Mouse (Mus musculus) MN1 (cell line): ENCODE results near the gene Nudt1.
"Not testable (repeated sequence)": the region's sequence is repeated elsewhere in the genome, so short reads cannot be mapped to it uniquely, and the experiment has no call there.

ENCODE experiments used
- DNase-seq: peaks from one replicate; pipeline ENCODE4 v3.0.0-alpha.2; 2016; ENCODE audit warnings: low spot score

Gene Nudt1

DNA sequence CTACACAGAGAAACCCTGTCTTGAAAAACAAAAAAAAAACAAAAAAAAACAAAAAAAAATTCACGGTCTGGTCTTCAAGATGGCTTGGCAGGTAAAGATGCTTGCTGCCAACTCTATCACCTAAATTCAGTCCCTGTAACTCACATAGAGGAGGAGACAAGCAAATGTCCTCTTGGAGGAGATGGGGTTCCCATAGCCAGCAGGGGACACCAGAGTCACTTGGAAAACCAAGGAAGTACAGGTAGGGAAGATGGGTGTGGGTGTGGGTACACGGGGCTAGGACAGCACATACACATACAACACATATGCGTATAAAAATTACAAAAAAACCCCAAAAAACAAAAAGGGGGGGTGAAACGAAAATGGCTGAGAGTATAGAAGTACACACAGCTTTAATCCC is 21.4 kb downstream of the Nudt1 start:
- DNase-seq = no peak

DNA sequence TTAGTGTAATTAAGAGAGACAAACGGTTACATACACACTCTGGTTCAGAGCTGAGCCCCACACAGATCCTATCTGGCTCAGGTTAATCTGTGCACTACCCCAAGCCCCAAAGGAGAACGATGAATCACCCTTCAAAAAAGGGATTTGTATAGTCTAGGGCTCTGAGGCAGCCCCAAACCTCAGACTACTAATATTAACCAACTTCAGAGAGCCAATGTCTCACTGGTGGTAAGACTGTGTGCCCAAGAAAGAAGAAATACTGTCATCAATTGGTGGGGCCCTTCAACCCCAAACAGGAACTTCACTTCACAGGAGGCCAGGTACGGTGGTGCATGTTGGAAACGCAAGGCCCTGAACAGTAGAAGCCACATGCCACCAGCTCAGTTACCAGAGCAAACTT is 23.8 kb downstream of the Nudt1 start:
- no peak for DNase-seq

DNA sequence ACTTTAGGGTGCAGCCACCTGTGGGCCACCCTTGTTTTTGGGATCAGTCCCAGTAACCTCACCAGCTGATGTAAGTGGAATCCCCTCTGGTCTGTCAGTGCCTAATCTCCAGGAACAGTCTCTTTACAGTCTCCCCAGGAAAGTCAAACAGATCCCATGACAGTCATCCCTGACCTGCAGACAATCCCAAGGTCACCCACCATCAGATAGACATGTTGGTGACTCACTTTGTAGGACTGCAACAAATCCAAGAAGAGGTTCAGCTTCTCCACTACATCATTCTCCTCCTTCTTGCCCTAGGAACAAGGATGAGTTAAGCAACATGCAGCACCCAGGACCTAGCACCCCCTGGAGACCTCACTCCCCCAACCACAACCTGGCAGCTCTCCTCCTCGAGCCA is 24.6 kb downstream of the Nudt1 start:
- no peak for DNase-seq

DNA sequence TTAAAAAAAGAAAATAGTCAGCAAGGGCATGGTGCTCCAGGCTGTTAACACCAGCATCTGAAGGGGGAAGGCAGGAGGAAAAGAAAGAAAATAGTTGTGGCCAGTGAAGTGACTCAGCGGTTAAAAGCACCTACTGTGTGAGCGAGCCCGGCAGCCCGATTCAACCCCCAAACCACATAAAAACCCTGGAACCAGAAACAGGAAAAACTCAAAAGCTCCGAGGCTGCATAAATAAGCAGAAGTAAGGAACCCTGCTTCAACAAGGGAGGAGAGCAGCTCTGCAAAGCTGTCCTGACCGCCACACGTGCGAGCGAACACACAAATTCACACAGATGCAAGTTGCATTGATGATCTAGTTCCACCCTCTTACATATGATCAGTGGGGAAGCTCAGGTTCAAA is 28.4 kb downstream of the Nudt1 start:
- DNase-seq = no peak

DNA sequence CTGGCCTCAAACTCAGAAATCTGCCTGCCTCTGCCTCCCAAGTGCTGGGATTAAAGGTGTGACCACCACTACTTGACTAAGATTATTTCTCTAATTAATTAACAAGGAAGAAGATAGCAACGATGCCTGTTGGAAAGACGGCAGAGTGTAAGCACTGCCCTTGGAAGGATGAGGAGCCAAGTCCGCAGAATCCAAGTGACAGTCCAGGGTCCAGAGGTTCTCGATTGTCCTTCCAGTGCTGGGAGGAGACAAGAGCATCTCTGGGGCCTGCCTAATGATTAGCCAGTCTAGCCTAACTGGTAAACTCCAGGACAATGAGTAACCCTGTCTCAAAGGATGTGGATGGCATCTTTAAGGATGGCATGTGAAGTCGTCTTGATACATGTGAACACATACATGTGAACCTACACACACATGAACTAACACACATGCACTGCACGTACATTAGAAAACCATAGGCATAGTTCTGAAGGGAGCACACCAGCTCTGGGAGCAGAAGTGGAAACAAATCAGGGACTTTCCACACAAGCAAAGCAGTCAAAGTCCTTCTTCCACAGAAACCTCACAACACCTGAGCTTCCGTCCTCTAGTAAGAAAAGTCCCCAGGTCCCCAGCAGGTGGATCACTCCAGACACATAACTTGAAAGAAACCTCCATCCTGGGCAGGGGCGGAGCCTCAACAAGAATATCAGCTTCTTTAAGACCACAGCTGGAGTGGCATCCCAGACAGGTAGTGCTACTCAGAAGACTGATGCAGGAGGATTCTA is 29.5 kb downstream of the Nudt1 start:
- no peak for DNase-seq

DNA sequence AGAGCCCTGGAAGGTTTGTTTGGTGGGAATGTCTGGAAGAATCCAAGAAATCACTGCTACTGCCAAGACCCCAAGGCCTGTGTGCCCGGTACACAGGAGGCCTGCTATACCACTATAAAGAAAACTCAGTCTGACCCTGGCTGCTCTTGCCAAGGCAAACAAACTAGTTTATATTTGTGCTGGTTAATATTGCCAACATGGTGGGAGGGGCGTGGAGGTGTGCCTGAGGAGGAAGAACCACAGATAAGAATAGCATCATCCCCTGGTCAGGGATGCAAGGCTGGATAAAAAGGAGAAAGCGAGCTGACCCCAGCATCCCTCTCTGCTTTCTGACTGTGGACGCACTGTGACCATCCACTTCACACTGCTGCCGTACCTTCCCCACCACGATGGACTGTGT is 30.9 kb downstream of the Nudt1 start:
- DNase-seq = no peak

DNA sequence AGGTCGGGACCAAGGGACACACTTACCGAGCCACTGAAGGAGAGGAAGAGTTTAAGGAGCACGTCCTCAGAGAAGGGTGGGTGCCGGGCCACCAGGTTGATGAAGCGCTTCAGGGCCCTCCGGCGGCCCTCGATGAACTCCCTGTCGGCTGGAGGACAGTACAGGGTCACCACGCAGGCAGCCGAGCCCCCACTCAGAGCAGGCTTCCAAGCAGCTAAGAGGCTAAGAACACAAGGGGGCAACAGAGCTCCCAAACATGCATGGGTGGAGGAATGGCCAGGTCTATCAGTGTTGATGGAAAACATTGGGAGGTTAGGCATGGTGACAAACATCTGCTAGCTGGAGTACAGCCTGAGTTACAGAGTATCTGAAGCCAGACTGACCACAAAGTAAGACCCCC is 34.5 kb downstream of the Nudt1 start:
- DNase-seq = no peak

DNA sequence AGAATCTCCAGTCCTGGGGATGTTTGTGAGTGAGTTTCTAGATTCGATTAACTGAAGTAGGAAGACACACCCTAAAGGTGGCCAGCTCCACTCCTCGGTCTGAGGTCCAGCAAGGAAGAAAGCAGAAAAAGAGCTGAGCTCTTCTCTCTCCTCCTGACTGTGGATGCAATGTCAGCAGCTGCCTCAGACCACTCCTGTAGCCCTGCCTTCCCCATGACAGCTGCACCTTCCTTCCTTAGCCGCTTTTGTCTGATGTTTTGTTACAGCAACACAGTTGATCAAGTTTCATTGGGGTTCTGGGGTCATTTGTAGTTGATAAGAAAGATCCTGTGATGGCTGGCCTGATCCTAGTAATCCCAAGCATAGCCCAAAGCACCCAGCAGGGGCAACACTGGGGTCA is 36.0 kb downstream of the Nudt1 start:
- DNase-seq = no peak

DNA sequence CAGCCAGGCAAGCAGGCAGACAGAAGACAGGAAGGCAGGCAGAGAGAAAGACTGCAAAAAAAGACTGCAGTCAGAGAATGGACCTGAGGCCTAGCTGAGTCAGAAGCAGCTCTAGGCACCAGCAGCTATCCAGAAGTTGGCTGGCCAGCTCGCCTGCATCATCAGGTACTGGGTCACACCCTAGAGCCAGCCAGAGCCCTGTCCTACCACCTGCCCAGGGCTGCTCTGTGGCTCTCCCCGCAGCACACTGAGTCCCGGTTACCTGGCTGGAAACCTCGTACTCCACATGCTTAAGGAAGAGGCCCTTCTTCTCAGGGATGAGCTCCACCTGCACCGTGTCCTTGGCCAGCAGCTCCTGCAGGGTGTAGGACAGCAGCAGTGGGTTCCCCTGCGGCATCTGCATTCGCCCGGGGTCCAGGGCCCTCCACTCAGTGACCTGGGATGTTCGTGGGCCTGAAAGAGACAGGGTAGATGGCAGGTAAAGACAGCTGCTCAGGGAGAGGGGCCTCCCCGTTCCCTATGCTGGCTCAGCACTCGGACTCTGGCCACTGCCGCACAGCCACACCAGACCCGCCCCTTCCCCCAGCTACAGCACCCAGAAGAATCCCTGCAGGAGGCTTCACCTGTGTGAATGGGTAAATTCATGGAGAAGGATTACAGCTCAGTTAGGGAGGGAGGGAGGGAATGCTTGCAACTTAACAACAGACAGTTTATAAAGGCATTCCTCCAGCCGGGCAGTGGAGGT is 38.6 kb downstream of the Nudt1 start:
- DNase-seq = no peak

DNA sequence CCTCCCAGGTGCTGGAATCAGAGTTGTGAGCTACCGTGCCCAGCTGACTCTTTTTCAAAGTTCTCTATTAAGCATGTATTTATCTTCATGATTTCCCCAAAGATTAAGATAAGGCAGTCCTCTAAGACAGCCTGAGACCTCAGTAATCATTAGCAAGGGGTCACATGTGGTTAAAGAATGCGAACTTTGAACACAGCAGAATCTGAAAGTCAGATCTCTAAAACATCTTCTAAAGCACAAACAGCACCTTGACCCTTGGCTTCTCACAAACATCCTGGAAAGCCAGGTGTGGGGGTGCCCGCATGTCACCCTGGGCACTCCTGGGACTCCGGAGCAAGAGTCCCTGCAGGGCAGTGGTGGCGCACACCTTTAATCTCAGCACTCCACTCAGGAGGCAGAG is 43.0 kb downstream of the Nudt1 start:
- no peak for DNase-seq

DNA sequence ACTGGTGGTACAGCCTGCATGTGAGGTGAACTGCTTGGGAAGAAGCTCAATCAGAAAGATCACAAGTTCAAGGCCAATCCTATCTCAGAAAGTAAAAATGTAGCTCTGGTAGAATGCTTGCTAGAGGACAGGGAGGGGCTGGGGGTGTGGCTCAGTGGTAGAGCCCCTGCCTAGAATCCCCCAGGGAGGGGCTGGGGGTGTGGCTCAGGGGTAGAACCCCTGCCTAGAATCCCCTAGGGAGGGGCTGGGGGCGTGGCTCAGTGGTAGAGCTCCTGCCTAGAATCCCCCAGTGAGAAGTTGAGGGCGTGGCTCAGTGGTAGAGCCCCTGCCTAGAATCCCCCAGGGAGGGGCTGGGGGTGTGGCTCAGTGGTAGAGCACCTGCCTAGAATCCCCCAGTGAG is 46.7 kb downstream of the Nudt1 start:
- DNase-seq = not testable (repeated sequence)

DNA sequence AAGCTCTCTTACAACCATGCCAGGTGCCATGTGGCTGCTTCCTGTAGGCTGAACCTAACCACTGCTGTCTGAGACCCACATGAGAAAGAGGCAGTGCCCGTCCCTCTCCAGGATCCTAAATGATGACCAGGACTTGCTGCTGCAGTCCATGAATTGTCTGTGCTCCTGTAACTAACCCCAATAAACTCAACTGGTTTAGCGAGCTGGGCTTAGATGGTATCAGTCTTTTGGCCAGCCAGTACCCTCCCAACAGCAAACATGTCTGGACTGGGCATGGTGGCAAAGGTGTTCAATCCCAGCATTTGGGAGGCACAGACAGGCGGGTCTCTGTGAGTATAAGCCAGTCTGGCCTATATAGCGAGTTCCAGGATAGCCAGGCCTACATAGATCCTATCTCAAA is 47.5 kb downstream of the Nudt1 start:
- no peak for DNase-seq

DNA sequence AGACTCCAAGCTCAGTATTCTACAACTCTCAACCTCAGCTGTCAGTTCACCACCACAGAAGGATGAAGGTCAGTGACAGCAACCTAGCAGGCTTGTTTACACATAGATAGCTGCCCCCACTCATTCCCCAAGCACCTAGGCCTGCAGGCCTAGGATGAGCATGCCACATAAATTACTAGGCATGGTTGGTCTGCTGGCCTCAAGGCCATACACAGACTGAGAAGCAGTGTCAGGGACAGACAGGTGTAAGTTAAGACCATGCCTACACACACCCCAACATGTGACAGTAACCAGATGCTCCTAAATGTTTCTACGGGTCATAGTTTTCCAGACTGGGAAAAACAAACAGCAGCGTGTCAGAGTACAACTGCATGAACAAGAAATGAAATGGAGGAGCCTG is 48.0 kb downstream of the Nudt1 start:
- DNase-seq = no peak

DNA sequence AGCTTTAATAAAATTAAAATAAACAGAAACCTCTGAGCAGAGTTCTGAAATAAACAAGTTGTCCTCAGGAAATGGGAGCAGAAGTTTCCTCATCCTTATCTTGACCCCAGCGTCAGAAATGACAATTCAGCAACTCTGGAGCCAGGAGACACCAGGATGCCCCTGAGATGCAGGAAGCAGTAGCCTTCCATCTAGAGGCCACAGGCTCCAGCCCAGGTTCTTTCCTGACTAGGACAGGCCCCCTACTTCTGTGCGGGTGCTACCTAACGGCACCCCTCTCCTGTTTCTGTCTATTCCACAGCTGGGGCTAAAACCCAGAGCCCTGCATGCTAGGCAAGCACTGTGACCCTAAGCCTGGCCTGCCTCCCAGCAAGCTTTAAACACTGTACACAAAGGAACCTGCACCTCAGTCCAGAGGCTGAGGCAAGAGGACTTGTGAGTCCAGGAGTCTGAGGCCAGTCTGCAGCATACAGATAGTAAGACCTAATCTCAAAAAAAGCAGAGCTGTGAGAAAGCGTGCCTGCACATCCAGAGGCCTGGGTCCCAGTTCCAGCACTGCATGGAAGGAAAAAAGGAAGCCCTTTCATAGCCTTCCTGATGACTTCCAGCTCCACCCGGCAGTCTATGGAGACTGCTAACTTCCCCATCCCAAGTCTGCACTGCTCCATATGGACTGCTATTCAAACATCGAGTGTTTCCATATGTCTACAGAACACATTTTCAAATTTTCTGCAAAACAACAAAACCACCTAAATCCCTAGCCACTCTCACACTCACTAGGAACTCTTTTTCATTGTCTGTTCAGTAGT is 49.2 kb downstream of the Nudt1 start:
- no peak for DNase-seq

DNA sequence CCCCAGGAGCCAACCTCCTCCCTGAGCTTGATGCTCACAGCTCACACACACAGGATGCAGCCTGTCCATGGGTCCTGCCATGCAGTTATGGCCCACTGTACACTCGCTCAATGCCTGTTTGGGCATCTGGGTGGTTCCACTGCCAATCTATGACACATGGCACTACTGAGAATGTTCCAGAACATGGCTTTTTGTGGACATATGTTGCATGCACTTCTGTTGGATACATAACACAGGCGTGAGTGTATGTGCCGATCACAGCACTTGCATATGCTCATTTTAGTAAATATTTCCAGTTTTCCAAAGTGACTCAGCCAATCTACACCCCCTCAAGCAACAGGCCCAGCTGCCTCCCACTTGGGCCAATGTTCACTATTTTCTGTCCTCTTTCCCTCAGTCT is 50.2 kb downstream of the Nudt1 start:
- no peak for DNase-seq

DNA sequence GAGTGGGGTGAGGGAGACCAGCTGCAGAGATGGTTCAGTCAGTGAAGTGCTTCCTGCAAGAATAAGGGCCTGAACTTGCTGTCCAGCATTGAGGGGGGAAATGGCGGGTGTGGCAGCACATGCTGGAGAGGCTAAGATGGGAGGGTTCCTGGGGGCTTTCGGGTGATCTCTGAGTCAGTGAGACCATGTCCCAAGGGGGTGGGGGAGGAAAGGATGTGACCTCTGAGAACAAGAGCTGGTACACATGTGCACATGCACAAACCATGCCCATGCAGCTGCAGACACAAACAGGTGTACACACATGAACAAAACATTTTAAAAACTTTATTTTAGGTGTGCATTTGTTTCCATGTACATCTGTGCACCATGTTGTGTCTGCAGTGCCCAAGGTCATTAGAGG is 52.3 kb downstream of the Nudt1 start:
- no peak for DNase-seq

DNA sequence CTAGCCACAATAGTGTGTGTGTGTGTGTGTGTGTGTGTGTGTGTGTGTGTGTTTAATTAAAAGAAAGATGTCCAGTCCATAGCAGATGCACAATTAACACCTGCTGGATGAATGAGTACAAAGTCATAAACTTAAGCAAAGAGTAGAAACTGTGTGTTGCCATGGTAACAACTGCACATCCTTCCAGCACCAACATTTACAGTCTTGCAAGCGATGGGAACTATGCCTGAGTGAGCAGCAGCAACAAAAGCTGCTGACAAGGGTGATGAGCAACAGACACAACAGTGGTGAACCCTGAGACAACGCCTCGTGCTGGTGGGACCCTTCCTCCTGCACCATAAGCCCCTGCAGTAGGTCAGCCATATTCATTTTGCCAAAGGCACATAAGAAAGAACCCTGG is 52.8 kb downstream of the Nudt1 start:
- DNase-seq = peak; percentile 26

DNA sequence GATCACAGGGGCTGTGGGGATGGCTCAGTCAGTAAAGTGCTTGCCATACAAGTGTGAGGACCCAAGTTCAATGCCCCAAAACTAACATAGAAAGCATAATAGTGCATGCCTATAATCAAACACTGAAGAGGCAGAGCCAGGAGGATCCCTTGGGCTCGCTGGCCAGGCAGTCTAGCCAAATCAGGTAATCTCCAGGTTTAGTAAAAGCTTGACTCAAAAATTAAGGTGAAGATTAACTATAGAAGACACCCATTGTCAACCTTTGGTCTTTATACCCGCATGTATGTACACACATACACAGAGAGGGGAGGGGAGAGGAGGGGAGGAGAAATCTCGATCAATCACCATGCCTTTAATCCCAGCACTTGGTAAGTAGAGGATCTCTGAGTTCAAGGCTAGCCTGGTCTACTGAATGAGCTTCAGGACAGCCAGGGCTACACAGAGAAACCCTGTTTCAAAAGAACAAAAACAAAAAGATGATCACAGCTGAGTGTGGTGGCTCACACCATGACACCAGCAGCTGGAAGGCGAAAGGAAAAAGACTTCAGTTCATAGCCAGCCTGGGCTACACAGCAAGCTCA is 53.9 kb downstream of the Nudt1 start:
- DNase-seq = no peak

DNA sequence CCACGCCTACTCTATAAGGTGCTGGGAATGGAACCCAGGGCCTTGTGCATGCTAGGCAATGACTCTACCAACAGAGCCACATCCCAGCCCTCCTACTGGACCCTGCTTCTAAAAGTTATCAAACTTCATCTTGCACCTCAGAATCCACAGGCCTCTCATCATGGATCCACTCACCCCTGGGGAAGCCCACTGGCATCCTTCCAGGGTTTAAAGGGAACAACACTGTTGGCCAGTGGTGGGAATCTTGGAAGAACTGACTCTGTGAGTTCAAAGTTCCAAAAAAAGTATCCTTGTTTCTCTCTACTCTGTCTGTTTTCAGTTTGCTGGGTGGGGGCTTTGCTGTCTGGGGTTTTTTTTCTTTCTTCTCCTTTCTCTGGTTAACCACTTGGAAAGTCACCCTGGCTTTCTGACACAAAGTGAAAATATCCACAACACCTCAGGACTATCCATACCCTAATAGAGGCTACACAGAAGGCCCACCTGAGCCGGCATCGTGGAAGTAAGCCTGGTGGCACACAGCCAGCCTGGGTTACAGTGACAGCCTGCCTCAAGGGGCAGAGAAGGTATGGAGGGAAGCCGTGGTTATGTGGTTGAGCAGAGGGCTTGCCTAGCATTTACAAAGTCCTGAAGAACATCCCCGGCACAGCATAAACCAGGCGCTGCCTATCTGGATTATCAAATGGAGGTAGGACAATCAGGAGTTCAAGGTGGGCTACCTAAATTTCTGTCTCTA is 56.8 kb downstream of the Nudt1 start:
- DNase-seq = no peak

DNA sequence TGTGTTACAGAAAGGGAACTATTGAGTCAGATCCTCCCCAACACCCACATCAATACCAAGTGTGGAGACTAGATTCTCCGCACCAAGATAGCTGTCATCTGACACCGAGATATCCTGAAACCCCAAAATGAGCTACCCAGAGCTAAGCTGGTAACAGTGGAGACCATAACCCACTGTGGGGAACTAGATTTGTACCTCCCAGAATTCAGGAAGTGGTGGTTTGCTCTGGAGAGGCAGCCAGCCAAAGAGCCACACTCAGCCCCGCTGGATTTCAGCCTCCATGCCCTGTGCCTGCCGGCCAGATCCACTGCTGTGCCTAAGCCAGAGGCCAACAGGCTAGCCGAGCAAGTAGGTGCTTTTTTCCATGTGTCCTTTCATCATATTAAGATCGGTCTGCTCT is 57.8 kb downstream of the Nudt1 start:
- no peak for DNase-seq

DNA sequence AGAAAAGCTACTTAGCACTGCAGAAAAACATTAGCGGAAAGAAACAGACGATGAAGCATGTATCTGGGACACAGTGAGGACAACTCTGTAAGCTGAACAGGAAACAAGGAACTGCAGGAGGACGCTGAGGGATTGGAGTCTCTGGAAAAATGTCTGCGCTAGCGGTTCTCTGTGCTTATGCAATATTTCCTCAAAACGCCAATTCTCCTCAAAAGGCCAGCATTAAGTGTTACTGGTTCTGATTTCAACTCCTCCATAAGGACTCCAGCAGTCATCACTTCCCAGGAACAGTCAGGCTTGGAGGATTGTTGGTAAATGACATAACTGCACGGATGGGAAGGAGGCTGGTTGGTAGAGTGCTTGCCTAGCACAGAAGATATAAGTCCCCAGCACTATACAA is 59.7 kb downstream of the Nudt1 start:
- no peak for DNase-seq

DNA sequence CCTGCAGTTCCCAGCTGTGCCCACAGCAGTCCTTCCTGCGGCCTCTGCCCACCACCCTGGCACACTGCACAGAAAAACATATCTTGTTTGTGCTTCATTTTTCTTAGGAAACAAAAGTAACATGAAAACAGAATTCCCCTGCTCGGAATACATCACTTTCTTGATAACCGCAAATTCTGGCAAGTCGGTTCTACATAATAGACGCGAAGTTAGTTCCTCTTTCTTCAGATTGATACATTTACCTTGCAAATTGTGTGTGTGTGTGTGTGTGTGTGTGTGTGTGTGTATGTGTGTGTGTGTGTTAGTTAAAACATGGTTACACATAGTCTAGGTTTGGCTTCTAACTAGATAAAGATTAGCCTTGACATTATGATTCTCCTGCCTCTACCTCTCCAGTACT is 61.2 kb downstream of the Nudt1 start:
- DNase-seq = no peak
